Mouse (Mus musculus): ENCODE measurements around the gene Gm21954.

- TF ChIP-seq CTCF (IDR thresholded peaks at IDR 0.05; ENCODE audit: control insufficient read depth, insufficient read depth, insufficient replicate concordance, low read depth, low read length), result no peak
- no peak for TF ChIP-seq POLR2A (IDR thresholded peaks at IDR 0.05; ENCODE audit: control insufficient read depth, low read depth, low read length)
Measured at GRCm38 (mm10) chr3:55431223-55431622, 40.8 kb downstream of the Gm21954 start.
